Mouse (Mus musculus) lung, embryonic 14.5 days (tissue): ENCODE results near the gene Vpreb1. TPM values are rescaled to one million over a fixed set of nuclear protein-coding genes. Genes with fewer than 3 reads are reported as not detected.

Experiments used
- ATAC-seq: fragments of 200-750 bp; cut with Nextera tagmentation; 2 replicates; pipeline ENCODE4 v1.8.0; 2017; ENCODE audit warnings: mild to moderate bottlenecking, moderate TSS enrichment, moderate library complexity; ENCODE audit not compliant: insufficient read depth
- DNase-seq: peaks from one replicate; pipeline ENCODE4 v3.0.0-alpha.2; 2015
- H3K27ac ChIP-seq: fragments of 300-500 bp; sonication (generic); 2 replicates; pipeline ENCODE4 v1.5.1; 2014; ENCODE audit warnings: low read depth, mild to moderate bottlenecking, moderate library complexity
- H3K27me3 ChIP-seq: fragments of 300-500 bp; sonication (generic); 2 replicates; pipeline ENCODE4 v1.6.1; 2014; ENCODE audit warnings: low read length, control low read depth; ENCODE audit not compliant: insufficient read depth
- H3K36me3 ChIP-seq: fragments of 300-500 bp; sonication (generic); 2 replicates; pipeline ENCODE4 v1.6.1; 2014; ENCODE audit warnings: control low read depth; ENCODE audit not compliant: insufficient read depth
- H3K4me1 ChIP-seq: fragments of 300-500 bp; sonication (generic); 2 replicates; pipeline ENCODE4 v1.6.1; 2014; ENCODE audit warnings: antibody characterized with exemption, control low read depth; ENCODE audit not compliant: insufficient read depth
- H3K4me2 ChIP-seq: fragments of 300-500 bp; sonication (generic); 2 replicates; pipeline ENCODE4 v1.6.1; 2014; ENCODE audit warnings: mild to moderate bottlenecking
- H3K4me3 ChIP-seq: fragments of 300-500 bp; sonication (generic); 2 replicates; pipeline ENCODE4 v1.5.1; 2014; ENCODE audit warnings: low read depth, low read length
- H3K9ac ChIP-seq: fragments of 300-500 bp; sonication (generic); 2 replicates; pipeline ENCODE4 v1.6.1; 2014
- H3K9me3 ChIP-seq: fragments of 300-500 bp; sonication (generic); 2 replicates; pipeline ENCODE4 v1.6.1; 2016; ENCODE audit warnings: low read depth, low read length, control low read depth
- CTCF ChIP-seq: IDR thresholded peaks from 2 replicates; pipeline ENCODE4 v1.5.1; 2016; ENCODE audit warnings: antibody characterized with exemption, low read depth
- WGBS: fragments of 180-500 bp; shearing (Covaris S2); extraction: QIAGEN DNeasy Blood & Tissue Kit; methylation state at CpG from one replicate; pipeline ENCODE4 v1.1.7; 2014; 5-methylcytosine and 5-hydroxymethylcytosine counted together
- polyA plus RNA-seq: library from polyadenylated mRNA; unstranded; fragments of >200 nt; fragmentation: Nextera tagmentation; extraction: Ambion mirVana; gene quantifications from 2 replicates; pipeline ENCODE4 v1.2.1, GENCODE M21; 2014

Vpreb1 gene
- polyA plus RNA-seq, 1 experiment from 2014 or later, result 1.9 TPM

- no peak for ATAC-seq
- Histone ChIP-seq H3K4me1 (no peaks in the 10 kb centered on the region), H3K27ac (no peak overlapping the region), H3K4me2 (no peak overlapping the region), H3K9me3 (no peaks in the 10 kb centered on the region), H3K4me3 (no peak overlapping the region), H3K36me3 (no peaks in the 10 kb centered on the region), H3K9ac (no peak overlapping the region), H3K27me3 (no peaks in the 10 kb centered on the region)
- DNase-seq, result no peak
- TF ChIP-seq CTCF, result no peak
- 56% methylated on average over 5 of the region's 5 CpGs for WGBS
Observed at GRCm38 (mm10) chr16:16825476-16825875, 45.2 kb downstream of the Vpreb1 start.

Other genes with a start within 250 kb of the Vpreb1 start
- gene Olfr19, start 194.4 kb downstream of the Vpreb1 start, polyA plus RNA-seq, result not detected in 2 replicates
- 0.70 and 0.76 TPM in 2 replicates for gene Spag6l, start 41.4 kb downstream of the Vpreb1 start, polyA plus RNA-seq
- 0.30 TPM in 1 of 2 replicates, not detected in the other for gene Igll1, start 6.9 kb downstream of the Vpreb1 start, polyA plus RNA-seq
- 68.9 and 76.9 TPM in 2 replicates for gene Top3b, start 107 bp downstream of the Vpreb1 start, polyA plus RNA-seq
- gene Ppm1f, start 25.6 kb upstream of the Vpreb1 start, polyA plus RNA-seq, result 27.6 and 29.4 TPM in 2 replicates
- gene Mapk1, start 112.5 kb upstream of the Vpreb1 start, polyA plus RNA-seq, result 181 and 186 TPM in 2 replicates
- gene Ypel1, start 198.9 kb upstream of the Vpreb1 start, polyA plus RNA-seq, result 31.1 and 36.2 TPM in 2 replicates
- 119 and 136 TPM in 2 replicates for gene Ppil2, start 240.4 kb upstream of the Vpreb1 start, polyA plus RNA-seq